In the genomic region with DNA sequence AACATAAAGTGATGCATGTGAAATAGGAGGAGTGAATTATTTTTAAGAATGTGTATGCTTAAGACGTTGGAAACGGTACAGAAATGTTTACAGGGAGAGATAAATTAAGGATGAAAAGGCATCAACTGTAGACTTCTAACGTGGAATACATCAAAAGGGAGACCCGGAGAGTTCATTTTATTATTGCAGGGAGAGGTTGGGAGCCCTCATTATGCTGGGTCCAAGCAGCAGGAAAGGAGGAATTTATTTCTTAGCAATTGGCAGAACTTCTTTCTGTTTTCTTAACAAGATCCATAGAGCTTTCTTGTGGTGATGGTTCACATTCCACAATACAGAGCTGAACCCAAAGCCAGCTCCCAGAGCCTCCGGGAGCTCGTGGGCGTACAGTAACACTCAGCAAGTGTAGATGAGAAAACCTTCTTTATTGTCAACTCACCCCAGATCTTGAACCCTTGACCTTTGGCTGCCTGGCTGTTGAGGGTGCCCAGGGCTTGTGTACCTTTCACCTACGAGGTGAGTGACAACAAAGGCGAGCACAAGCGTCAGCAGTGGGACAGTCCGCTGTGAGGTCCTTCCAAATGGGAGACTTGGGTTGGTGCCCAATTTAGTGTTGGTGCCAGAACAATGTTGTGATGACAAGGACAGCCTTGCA, we compare ENCODE assay signal across 10 mouse cellular contexts.
DNase-seq lines count a peak whose midpoint lies in the region; ATAC-seq lines count a peak whose summit lies in the region.
"Had no signal": no experiment of that assay in that cellular context is flagged by ENCODE, and none has a peak within 500 bp of the region (broad histone marks: within the 10 kb centered on the region; RNA-seq: fewer than 3 reads in every experiment).

No protein-coding gene starts in this region.

- H3K4me1 ChIP-seq in lung, embryonic 15.5 days = peaks cover 11% of the 10 kb centered on the region
- H3K4me1 ChIP-seq in embryonic facial prominence, embryonic 12.5 days = peaks cover 8% of the 10 kb centered on the region; the same call in 1 of the 2 replicates
- H3K4me1 ChIP-seq in midbrain, embryonic 10.5 days = no peaks in the 10 kb centered on the region
- H3K4me1 ChIP-seq: stomach, embryonic 15.5 days had no signal

- H3K9ac ChIP-seq in lung, embryonic 15.5 days = no peak overlapping the region
- no peak overlapping the region for H3K9ac ChIP-seq in embryonic facial prominence, embryonic 12.5 days
- H3K9ac ChIP-seq: stomach, embryonic 15.5 days had no signal

- no peak overlapping the region for H3K4me2 ChIP-seq in lung, embryonic 15.5 days
- no peak overlapping the region for H3K4me2 ChIP-seq in embryonic facial prominence, embryonic 12.5 days (replicated peaks)
- H3K4me2 ChIP-seq: stomach, embryonic 15.5 days had no signal

- ATAC-seq in lung, embryonic 15.5 days (ENCODE audit: borderline replicate concordance, extremely low read depth, low FRiP score, low TSS enrichment) = peak; percentile 66
- 0 out of 2 replicates have a peak, but pooled peaks have one; percentile 41 for ATAC-seq in embryonic facial prominence, embryonic 12.5 days (ENCODE audit: insufficient number of reproducible peaks, insufficient read depth, low FRiP score, low TSS enrichment)
- ATAC-seq: CD4-positive, CD25-positive, alpha-beta regulatory T cell, adult 4 months had no signal

- DNase-seq in heart, adult 18-20 months = peak; percentile 34 to 38
- no peak for DNase-seq in heart, adult 8-10 months (ENCODE audit: low spot score)
- no peak for DNase-seq in lung, postnatal 25 days (ENCODE audit: low spot score)
- peak; percentile 85 for DNase-seq in lung, postnatal 10 days
- DNase-seq in thymus, postnatal 4 days = no peak
- no peak for DNase-seq in midbrain, embryonic 10.5 days (ENCODE audit: low spot score)

- H3K9me3 ChIP-seq in lung, embryonic 15.5 days = no peaks in the 10 kb centered on the region
- no peaks in the 10 kb centered on the region for H3K9me3 ChIP-seq in embryonic facial prominence, embryonic 12.5 days
- no peaks in the 10 kb centered on the region for H3K9me3 ChIP-seq in midbrain, embryonic 10.5 days (replicated peaks)
- H3K9me3 ChIP-seq: stomach, embryonic 15.5 days had no signal

- no peak overlapping the region for H3K27ac ChIP-seq in lung, embryonic 15.5 days
- no peak overlapping the region for H3K27ac ChIP-seq in embryonic facial prominence, embryonic 12.5 days
- H3K27ac ChIP-seq in midbrain, embryonic 10.5 days (replicated peaks) = no peak overlapping the region
- H3K27ac ChIP-seq: stomach, embryonic 15.5 days had no signal

- no peak overlapping the region for H3K4me3 ChIP-seq in lung, embryonic 15.5 days
- no peak overlapping the region for H3K4me3 ChIP-seq in embryonic facial prominence, embryonic 12.5 days
- H3K4me3 ChIP-seq in midbrain, embryonic 10.5 days = no peak overlapping the region
- H3K4me3 ChIP-seq: stomach, embryonic 15.5 days had no signal

- H3K36me3 ChIP-seq in lung, embryonic 15.5 days = no peaks in the 10 kb centered on the region
- no peaks in the 10 kb centered on the region for H3K36me3 ChIP-seq in embryonic facial prominence, embryonic 12.5 days
- H3K36me3 ChIP-seq in midbrain, embryonic 10.5 days = no peaks in the 10 kb centered on the region
- H3K36me3 ChIP-seq: stomach, embryonic 15.5 days had no signal

- 26% methylated on average over 11 of the region's 11 CpGs for WGBS in lung, embryonic 15.5 days
- 53% methylated on average over 11 of the region's 11 CpGs for WGBS in embryonic facial prominence, embryonic 12.5 days
- 77% methylated on average over 11 of the region's 11 CpGs for WGBS in midbrain, embryonic 10.5 days

- peaks cover 6% of the 10 kb centered on the region; the same call in 1 of the 2 replicates for H3K27me3 ChIP-seq in lung, embryonic 15.5 days
- H3K27me3 ChIP-seq in embryonic facial prominence, embryonic 12.5 days = no peaks in the 10 kb centered on the region
- H3K27me3 ChIP-seq in midbrain, embryonic 10.5 days (ENCODE audit: low read depth, poor library complexity, severe bottlenecking) = no peaks in the 10 kb centered on the region
- H3K27me3 ChIP-seq: stomach, embryonic 15.5 days had no signal

Comparison
In these comparisons a context has a peak if more than half of its experiments do, and no peak if none do; other contexts are left out.
1. DNase-seq: peak in heart, adult 18-20 months (2 of 2) and lung, postnatal 10 days (single experiment); none in heart, adult 8-10 months (single experiment), lung, postnatal 25 days (single experiment), thymus, postnatal 4 days (single experiment) and midbrain, embryonic 10.5 days (single experiment).